Mouse (Mus musculus): ENCODE data around the gene Plppr2.

DNA sequence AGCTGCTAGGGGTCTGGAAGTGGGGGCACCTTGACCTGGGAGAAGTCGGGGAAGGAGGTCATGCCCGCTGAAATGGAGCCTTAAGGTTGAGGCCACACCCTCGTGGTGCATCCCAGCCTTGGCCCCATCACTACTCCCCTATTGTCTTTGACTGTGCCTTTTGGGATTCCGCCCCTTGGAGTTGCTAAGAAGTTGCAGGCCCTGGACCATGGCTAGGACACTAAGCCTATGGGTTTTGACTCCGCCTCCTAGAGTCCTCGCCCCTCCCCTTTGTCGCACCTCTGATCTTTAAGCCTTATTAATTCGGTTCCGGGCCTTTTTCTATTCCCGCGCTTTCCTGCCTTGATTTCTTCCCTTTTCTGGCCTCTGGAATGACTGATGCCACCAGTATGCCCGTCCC, 6.8 kb downstream of the Plppr2 start:
- TF ChIP-seq POLR2A (IDR thresholded peaks at IDR 0.05; ENCODE audit: low read depth, low read length) (no peak), CTCF (IDR thresholded peaks at IDR 0.05; ENCODE audit: borderline replicate concordance, insufficient read depth, low read length) (no peak)

Measured in embryonic fibroblast, embryonic 13.5 days (primary cell).